Mouse (Mus musculus) G1E (cell line): ENCODE results near the gene Zrsr1.

Experiments used
- CTCF ChIP-seq: IDR thresholded peaks from 2 replicates; pipeline ENCODE4 v1.5.1; 2012; ENCODE audit warnings: low read depth, low read length, inconsistent platforms, mixed read lengths
- GATA1 ChIP-seq: IDR thresholded peaks from 2 replicates; pipeline ENCODE4 v1.6.1; 2012; ENCODE audit warnings: borderline replicate concordance, low read length, inconsistent platforms, mixed read lengths
- TAL1 ChIP-seq: conservative IDR thresholded peaks from 2 replicates; pipeline ENCODE4 v1.6.1; 2012; ENCODE audit warnings: low read depth, low read length, inconsistent platforms, mixed read lengths

GRCm38 (mm10) chr11:22972746-22973526 is 1.1 kb downstream of the Zrsr1 start:
- no peak for TF ChIP-seq CTCF
- no peak for TF ChIP-seq GATA1
- TF ChIP-seq TAL1: no peak
